Mouse (Mus musculus): ENCODE data around the gene Fzr1.

DNA sequence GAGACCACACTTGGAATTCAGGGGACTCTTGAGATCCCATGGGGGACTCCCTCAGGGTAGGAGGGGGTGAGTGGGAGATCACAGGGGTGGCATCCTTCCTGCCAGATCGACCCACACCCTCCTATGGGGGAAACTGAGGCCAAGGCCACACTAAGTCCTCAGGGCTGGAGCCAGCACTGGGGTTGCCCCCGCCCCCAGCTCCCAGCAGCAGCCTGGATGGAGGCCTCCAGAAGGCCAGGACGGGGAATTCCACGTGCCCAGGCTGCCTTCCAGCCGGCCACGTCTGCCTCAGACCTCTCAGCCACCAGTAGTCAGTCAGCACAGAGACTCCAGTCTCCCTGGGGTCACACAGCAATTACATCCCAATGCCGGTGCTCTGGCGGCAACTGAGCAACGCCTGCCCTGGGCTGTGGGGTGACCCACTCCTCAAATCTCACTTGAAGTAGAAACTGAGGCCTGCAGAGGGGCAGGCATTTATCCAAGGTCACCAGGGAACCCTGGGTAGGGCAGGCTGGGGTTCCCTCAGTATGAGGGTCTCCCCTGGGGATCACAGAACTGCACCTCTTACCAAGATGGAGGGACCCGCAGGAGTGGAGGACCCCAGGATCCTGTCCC lies 47.0 kb upstream of the Fzr1 start:
- TF ChIP-seq POLR2A (IDR thresholded peaks at IDR 0.05; ENCODE audit: control insufficient read depth, extremely low read depth, insufficient read depth, low read length, poor library complexity) (no peak), CTCF (IDR thresholded peaks at IDR 0.05; ENCODE audit: borderline replicate concordance, control insufficient read depth, extremely low read depth, insufficient read depth, low read length, poor library complexity) (no peak)

Measured in thymus, adult 2 months (tissue).